Mouse (Mus musculus) CD8-positive naive resting alpha-beta T cell, adult 57 days (primary cell): ENCODE measurements around the gene Tnfrsf12a. TPM values are rescaled to one million over a fixed set of nuclear protein-coding genes. Genes with fewer than 3 reads are reported as not detected.

ENCODE experiments used
- total RNA-seq: library from RNA; stranded (reverse); gene quantifications from one replicate; pipeline ENCODE4 v1.2.4, GENCODE M21; 2023

Tnfrsf12a gene
- total RNA-seq: 38.4 TPM

DNA sequence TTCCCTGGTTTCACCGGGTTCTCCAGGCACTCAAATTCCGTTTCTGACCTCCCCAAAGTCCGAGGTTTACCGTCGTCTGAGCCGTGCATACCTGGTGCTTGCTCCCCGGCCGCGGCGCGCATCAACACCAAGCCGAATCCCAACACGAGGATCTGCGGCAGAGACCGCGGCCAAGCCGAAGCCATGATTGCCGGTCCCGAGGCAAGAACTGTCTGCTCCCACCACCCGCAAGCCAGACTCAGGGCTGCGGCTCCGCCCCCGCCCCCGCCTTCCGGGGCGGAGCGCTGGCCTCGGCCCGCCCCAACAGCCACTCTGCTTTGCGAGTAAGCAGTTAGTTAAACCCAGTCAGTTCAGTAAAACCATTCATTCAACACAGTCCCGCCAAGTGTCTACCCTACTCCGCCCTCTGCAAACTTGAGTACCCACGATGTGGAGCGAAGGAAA lies at the start of gene Tnfrsf12a:
TSS of gene Tnfrsf12a (minus strand) at position 233 of the 444 bp plus-strand sequence.

DNA sequence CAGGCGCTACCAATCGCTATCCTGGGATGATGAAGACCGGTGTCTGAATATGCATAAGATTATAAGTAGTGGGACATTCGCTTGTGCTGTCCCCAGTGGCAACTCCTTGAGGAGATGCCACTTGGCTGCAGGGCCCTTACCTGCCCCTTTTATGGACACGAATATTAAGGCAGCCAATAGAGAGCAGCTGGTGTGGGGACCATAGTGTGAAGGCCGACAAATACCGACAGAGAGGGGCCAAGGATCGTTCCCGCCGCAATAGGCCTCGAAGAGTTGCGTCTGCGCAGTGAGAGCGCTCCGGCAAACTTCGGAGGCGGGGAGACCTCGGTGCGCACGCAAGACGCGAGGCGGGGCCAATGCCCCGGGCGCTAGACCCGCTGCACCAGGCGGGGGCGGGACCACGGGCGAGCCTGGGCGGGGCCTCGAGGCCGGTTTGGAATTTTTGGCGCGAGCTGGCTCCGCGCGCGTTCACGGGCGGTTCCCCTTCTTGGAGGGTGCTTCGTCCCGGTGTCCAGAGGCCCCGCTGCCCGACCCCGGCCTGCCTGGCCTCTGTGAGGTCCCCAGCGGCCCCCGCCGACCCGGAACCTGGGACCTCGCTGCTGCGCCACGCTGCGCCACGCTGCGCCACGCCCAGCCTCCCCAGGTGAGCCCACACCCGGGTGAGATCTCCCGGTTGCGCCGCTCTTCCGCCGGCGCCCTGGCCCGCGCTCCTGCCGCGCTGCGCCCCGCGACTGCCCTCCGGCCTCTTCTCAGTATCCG lies 48.9 kb upstream of the Tnfrsf12a start, which contains the start of gene Pkmyt1:
TSS of gene Pkmyt1 (plus strand) at position 338 of the 759 bp plus-strand sequence.

DNA sequence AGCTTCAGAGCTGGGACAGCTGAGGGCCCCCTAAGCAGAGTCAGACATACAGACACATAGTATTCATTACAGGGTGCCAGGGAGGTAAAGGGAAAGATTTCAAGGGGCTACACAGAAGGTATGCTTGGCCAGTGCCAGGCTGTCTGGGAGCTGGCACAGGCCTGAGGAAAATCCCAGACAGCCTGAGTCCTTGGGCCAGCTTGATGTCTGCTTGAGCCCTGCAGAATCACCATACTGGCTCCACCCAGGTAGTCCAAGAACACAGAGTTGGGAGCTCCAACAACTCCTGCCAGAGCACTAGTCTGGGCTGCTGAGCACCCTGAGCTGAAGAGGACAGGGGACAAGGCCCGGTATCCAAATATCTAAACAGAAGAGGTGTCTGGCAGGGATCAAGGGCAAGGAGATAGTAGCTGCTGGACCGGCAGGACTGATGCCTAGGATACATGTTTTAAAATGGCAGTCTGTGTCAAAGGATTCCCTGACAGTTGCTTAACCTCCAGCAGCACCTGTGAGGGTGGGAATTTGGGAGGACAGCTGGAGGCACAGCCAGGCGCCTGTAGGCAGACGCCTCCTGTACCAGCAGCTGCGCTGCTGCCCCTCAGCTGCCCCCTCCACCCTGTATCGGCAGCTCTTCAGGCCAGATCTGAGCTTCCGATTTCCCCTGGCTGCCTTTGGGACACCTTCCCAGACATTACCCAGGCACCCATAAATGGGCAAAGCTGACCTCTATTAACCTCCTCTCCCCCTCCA lies 45.3 kb upstream of the Tnfrsf12a start, which contains the start of gene 1520401A03Rik:
TSS of gene 1520401A03Rik (minus strand) at position 408 of the 750 bp plus-strand sequence.

DNA sequence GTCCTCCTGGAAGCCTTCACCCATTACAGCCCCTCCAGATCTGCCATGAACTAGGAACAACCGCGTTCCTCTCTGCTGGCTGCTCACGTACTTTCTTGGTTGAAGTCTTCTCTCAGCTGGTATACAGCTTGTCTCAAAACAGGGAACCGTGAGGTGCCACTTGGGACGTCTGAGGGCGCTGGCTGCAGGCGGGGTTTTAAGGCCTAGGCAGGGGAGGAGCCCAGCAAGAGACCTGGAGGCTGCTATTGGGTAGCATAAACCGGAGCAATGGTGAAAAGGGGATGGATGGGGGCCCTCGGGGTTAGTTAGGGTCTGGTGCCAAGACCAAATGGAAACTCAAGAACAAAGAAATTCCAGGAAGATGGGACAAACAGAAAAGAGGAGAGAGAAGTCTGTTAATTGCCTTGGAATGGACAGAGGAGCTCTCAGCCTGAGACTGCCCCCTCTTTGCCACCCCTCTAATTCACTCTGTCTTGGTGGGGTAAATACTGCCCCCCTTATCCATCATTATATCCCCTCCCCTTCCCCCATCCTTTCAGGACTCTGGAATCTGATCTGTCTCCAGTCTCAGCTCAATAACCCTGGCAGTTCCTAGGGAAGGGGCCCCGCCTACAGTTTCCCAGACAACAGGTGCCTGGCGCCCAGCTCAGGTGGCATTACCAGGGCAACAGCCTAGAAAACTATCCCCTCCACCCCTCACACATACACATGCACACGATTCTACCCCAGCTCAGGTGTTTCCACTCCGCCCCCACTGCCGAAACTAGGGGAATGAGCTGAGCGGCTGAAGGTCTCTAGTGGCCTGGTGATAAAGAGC lies 6.8 kb upstream of the Tnfrsf12a start, which contains the start of gene Cldn9:
TSS of gene Cldn9 (minus strand) at position 171 of the 817 bp plus-strand sequence.

DNA sequence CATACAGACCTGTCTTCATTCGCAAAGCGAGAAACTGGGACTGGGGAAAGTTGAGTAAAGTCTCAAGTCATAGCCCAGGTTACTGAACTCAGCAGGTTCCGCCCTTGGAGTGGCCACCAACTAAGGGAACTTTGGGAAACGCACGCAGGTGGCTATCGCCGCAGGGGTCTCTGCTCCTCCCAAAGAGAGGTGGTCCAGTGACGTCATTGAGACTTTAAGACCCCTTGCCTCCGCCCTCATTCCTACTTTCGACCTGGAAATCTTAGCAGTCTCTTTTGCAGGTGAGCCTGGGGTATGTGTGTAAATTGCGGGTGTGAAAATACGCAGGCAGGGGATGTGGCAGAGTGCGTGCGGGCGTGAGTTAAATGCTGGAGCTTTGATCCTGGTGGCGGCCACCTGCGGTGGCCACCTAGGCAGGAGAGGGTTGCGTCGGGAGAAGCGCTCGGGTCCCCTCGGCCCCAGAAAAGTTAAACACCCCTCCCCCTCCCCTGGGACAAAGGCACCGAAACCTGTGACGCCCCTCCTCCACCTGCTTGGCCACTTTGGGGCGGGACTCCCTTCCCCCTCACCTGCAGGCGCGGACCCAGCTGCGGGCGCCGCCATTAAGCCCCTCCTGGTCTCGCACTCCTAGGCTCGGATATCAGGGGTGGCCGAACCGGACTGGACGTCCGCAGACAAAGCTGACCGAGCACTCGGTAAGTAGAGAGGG lies 2.0 kb upstream of the Tnfrsf12a start, which contains the start of gene Cldn6:
TSS of gene Cldn6 (plus strand) at position 123 of the 709 bp plus-strand sequence.

DNA sequence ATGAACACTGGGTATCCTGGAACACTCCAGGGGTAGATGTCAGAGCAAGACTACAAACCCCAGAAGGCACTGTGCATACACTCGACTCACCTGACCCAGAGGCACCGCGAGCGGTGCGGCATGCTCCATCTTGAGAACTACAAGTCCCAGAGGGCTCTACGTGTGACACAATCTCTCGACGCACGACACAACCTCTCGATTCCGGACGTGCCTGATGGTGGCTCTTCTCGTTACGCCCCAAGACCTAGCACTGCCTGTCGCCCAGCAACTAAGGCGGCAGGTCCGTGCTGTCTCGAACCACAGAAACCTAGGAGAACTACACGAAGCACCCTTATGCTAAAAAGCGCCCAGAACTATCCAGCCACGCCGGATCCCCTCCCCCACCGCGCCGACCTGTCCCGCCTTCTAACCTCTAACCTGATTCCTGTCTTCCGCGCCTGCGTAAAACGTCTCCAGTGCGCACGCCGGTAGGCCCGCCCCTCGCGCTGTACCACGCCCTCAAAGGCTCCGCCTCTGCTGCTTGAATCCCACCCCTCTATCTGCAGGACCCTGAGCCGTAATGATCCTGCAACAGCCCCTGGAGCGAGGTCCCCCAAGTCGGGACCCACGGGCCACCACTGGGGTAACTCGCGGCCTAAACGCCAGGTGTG lies 3.7 kb downstream of the Tnfrsf12a start, which contains the start of the genes Hcfc1r1 and Thoc6:
TSS of gene Hcfc1r1 (plus strand) at position 173 of the 650 bp plus-strand sequence.
TSS of gene Thoc6 (minus strand) at position 459 of the 650 bp plus-strand sequence.

DNA sequence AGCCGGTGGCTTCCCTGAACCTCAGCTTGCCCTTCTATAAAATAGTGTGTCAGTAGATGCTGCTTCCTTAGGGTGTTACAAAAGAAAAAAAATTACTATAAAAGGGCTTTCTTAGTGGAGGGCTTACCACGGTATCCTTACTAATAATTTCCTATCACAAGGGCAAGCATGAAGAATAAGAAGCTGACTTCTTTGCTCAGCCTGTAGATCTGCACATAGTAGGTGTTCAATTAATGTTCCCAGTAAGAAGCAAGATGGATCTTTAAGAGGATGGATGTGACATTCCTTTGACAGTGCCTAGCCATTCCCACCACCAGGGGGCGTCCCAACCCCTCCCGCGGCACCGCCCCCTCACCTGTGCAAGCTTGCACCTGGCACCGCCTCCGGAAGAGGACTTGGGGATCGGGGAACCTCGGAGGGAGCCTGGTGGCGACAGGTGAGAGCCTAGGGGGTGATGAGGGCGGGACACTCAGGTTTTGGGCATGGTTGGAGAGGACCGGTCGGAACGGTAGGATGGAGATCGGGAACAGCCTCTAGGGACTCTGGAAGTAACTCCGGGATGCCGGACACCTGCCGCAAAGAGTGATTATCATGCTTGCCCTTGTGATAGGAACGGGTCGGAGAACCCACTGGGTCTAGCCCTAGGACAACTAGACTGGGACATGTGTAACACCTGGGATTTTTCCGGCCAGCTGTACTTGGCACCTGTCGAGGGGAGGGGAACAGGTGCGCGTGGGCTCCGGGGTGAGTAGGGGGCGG lies 17.0 kb downstream of the Tnfrsf12a start, which contains the start of gene Bicdl2:
TSS of gene Bicdl2 (plus strand) at position 390 of the 759 bp plus-strand sequence.

DNA sequence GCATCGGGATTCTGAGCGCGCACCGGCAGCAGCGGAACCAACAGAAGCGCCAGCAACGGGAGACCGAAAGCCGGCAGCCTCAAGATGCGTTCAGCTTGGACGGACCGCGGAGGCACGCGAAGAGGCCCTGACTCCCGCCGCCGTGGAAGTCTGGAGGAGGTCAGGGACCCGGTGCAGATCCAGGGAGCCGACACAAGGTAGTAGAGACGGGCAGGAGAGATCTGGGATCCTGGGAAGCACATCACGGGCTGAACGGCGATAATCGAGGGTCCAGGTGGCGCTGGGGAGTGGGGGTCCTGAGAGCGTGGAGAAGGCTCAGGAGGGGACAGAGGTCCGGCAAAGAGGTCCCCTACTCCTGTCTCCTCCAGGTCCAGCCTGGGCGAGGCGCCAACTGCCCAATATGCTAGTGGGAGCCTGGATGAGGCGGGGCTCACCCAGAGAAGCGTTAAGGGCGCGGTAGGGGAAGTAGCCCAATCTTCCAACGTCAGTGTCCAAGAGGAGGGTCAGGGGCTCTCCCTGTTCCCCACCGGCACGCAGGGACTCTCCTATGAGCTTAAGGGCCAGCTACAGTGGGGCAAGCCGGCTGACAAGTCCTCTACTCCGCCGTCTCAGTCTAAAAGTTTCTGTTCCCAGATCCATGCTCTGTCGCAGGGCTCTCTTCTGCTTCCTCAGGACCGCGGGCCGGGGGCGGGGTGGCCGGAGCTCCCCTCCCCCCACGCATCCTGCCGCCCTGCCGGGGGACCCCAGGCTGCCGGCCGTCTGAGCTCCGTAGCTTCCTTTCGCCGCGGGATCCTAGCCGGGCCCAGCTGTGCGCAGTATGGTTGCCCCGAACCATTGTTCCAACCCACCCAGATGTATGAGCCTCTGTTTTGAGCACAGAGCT lies 32.4 kb downstream of the Tnfrsf12a start, which contains the start of gene Mmp25:
TSS of gene Mmp25 (minus strand) at position 665 of the 883 bp plus-strand sequence.

Other genes starting within 250 kb of the Tnfrsf12a start
- not detected for gene Vmn2r117, start 197.8 kb downstream of the Tnfrsf12a start, total RNA-seq
- 7.4 TPM for gene Zfp213, start 113.2 kb downstream of the Tnfrsf12a start, total RNA-seq
- not detected for gene Zfp13, start 78.0 kb downstream of the Tnfrsf12a start, total RNA-seq
- gene Zscan10, start 76.6 kb downstream of the Tnfrsf12a start, total RNA-seq: not detected
- gene Mmp25, start 32.2 kb downstream of the Tnfrsf12a start, total RNA-seq: 0.34 TPM
- 0.34 TPM for gene Bicdl2, start 17.0 kb downstream of the Tnfrsf12a start, total RNA-seq
- gene Hcfc1r1, start 3.9 kb downstream of the Tnfrsf12a start, total RNA-seq: 34.9 TPM
- 23.4 TPM for gene Thoc6, start 3.6 kb downstream of the Tnfrsf12a start, total RNA-seq
- not detected for gene Cldn6, start 1.8 kb upstream of the Tnfrsf12a start, total RNA-seq
- not detected for gene Cldn9, start 6.6 kb upstream of the Tnfrsf12a start, total RNA-seq
- not detected for gene 1520401A03Rik, start 45.3 kb upstream of the Tnfrsf12a start, total RNA-seq
- gene Pkmyt1, start 48.9 kb upstream of the Tnfrsf12a start, total RNA-seq: 35.0 TPM
- gene Paqr4, start 63.4 kb upstream of the Tnfrsf12a start, total RNA-seq: 2.6 TPM
- gene Kremen2, start 68.4 kb upstream of the Tnfrsf12a start, total RNA-seq: 1.1 TPM
- gene Flywch1, start 94.1 kb upstream of the Tnfrsf12a start, total RNA-seq: 23.9 TPM
- gene Flywch2, start 108.6 kb upstream of the Tnfrsf12a start, total RNA-seq: not detected
- 1,331 TPM for gene Srrm2, start 113.1 kb upstream of the Tnfrsf12a start, total RNA-seq
- gene Elob, start 151.7 kb upstream of the Tnfrsf12a start, total RNA-seq: 176 TPM
- gene Prss33, start 158.6 kb upstream of the Tnfrsf12a start, total RNA-seq: not detected
- not detected for gene Prss32, start 166.4 kb upstream of the Tnfrsf12a start, total RNA-seq
- 0.86 TPM for gene Prss41, start 166.7 kb upstream of the Tnfrsf12a start, total RNA-seq
- not detected for gene Prss21, start 190.6 kb upstream of the Tnfrsf12a start, total RNA-seq
- not detected for gene Dcpp1, start 203.4 kb upstream of the Tnfrsf12a start, total RNA-seq
- gene Dcpp2, start 203.4 kb upstream of the Tnfrsf12a start, total RNA-seq: not detected
- not detected for gene Dcpp3, start 240.0 kb upstream of the Tnfrsf12a start, total RNA-seq